Mouse (Mus musculus) cortical plate, adult 2 months (tissue): ENCODE data around the gene Col9a2.

Experiments used
- CTCF ChIP-seq: fragments of 200-500 bp; IDR thresholded peaks from 2 replicates; pipeline ENCODE4 v1.5.1; 2011; ENCODE audit warnings: mild to moderate bottlenecking, control low read depth, low read length; ENCODE audit not compliant: insufficient read depth; ENCODE audit errors: extremely low read depth
- POLR2A ChIP-seq: fragments of 200-500 bp; IDR thresholded peaks from 2 replicates; pipeline ENCODE4 v1.6.1; 2011; ENCODE audit warnings: mild to moderate bottlenecking, low read length, control low read depth; ENCODE audit not compliant: insufficient read depth; ENCODE audit errors: extremely low read depth

DNA sequence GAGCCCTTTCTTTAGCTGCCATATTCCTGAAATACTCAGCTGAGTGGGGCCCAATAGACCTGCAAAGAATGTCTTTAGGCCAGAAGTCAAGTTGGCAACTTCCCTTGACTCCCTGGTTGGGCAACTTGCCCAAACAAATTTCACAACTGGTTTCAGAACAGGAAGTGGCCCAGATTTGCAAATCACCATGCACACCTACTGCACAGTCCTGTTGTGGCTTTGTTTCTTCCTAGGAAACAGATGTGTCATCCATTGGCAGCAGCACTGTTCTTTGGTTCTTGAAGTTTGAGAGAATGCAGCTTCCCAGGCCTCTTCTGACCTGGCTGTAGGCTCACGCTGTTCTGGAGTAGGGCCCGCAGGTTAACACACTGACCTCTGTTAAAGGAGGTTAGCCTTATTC is 15.2 kb upstream of the Col9a2 start:
- TF ChIP-seq POLR2A, result no peak
- TF ChIP-seq CTCF, result no peak
